Mouse (Mus musculus) ES-E14 (cell line): ENCODE measurements around the gene Itga9.
"Not testable (repeated sequence)": the region's sequence is repeated elsewhere in the genome, so short reads cannot be mapped to it uniquely, and the experiment has no call there.

ENCODE experiments used
- CHD2 ChIP-seq: IDR thresholded peaks from 2 replicates; pipeline ENCODE4 v1.6.1; 2014; ENCODE audit warnings: mild to moderate bottlenecking, low read depth, low read length, inconsistent platforms
- MAFK ChIP-seq: IDR thresholded peaks from 2 replicates; pipeline ENCODE4 v1.6.1; 2014; ENCODE audit warnings: mild to moderate bottlenecking, low read depth, low read length, inconsistent platforms; ENCODE audit not compliant: insufficient read depth

GRCm38 (mm10) chr9:118600393-118600792 lies 6.1 kb upstream of the Itga9 start:
- not testable (repeated sequence) for TF ChIP-seq MAFK, CHD2
